Mouse (Mus musculus) limb, embryonic 15.5 days (tissue): ENCODE data around the gene Acat3. TPM values are rescaled to one million over a fixed set of nuclear protein-coding genes. Genes with fewer than 3 reads are reported as not detected.
"Not testable (repeated sequence)": the region's sequence is repeated elsewhere in the genome, so short reads cannot be mapped to it uniquely, and the experiment has no call there.

Source experiments
- ATAC-seq: fragments of 200-750 bp; cut with Nextera tagmentation; 2 replicates; pipeline ENCODE4 v1.8.0; 2017; ENCODE audit warnings: low read depth, moderate TSS enrichment; ENCODE audit not compliant: insufficient number of reproducible peaks, low FRiP score, low TSS enrichment
- H3K27ac ChIP-seq: fragments of 300-500 bp; sonication (generic); 2 replicates; pipeline ENCODE4 v1.5.1; 2015; ENCODE audit warnings: moderate library complexity, mild to moderate bottlenecking, inconsistent platforms
- H3K27me3 ChIP-seq: fragments of 300-500 bp; sonication (generic); 2 replicates; pipeline ENCODE4 v1.6.1; 2015; ENCODE audit warnings: inconsistent platforms
- H3K36me3 ChIP-seq: fragments of 300-500 bp; sonication (generic); 2 replicates; pipeline ENCODE4 v1.6.1; 2015; ENCODE audit warnings: inconsistent platforms
- H3K4me1 ChIP-seq: fragments of 300-500 bp; sonication (generic); 2 replicates; pipeline ENCODE4 v1.6.1; 2015; ENCODE audit warnings: inconsistent platforms
- H3K4me2 ChIP-seq: fragments of 300-500 bp; sonication (generic); 2 replicates; pipeline ENCODE4 v1.6.1; 2015; ENCODE audit warnings: mild to moderate bottlenecking, inconsistent platforms
- H3K4me3 ChIP-seq: fragments of 300-500 bp; sonication (generic); 2 replicates; pipeline ENCODE4 v1.5.1; 2015; ENCODE audit warnings: mild to moderate bottlenecking, inconsistent platforms
- H3K9ac ChIP-seq: fragments of 300-500 bp; sonication (generic); 2 replicates; pipeline ENCODE4 v1.6.1; 2015; ENCODE audit warnings: inconsistent platforms
- H3K9me3 ChIP-seq: fragments of 300-500 bp; sonication (generic); 2 replicates; pipeline ENCODE4 v1.6.1; 2016; ENCODE audit warnings: inconsistent platforms
- WGBS: fragments of 180-500 bp; shearing (Covaris S2); methylation state at CpG from one replicate; pipeline ENCODE4 v1.1.7; 2015; 5-methylcytosine and 5-hydroxymethylcytosine counted together
- polyA plus RNA-seq: library from polyadenylated mRNA; unstranded; fragments of >200 nt; fragmentation: Nextera tagmentation; extraction: Ambion mirVana; gene quantifications from 2 replicates; pipeline ENCODE4 v1.2.1, GENCODE M21; 2015

Acat3 gene
- polyA plus RNA-seq, 1 experiment from 2014 or later = 0.72 TPM

DNA sequence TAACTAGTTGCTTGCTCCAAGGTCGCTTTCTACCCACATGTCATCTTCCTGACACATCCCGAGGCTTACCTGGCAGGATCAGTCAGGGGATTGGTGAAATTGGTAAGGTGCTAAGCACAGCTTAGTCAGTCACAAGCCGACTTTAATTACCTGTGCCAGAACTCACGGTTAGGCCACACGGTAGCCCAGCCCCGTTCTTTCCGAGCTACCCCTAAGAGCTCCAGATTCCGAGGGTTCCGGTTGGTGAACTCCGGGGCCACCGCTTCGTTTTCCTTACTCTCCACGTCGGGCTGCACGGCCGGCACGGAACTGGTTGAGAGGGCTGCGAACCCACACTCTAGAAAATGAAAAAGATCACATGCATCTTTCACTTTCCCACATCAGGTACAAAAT lies 24.9 kb downstream of the Acat3 start, which contains the start of gene Tcp1:
TSS of gene Tcp1 (plus strand) at position 214 of the 393 bp plus-strand sequence.
- 1% methylated on average over 18 of the region's 18 CpGs for WGBS
- Histone ChIP-seq H3K4me3 (peak within 1 kb of the TSS; percentile 88), H3K36me3 (peaks cover 49% of the 10 kb centered on the region), H3K4me1 (peaks cover 14% of the 10 kb centered on the region; the same call in 1 of the 2 replicates), H3K9ac (peak within 1 kb of the TSS; percentile 98), H3K27me3 (no peaks in the 10 kb centered on the region), H3K4me2 (peak within 1 kb of the TSS; percentile 79), H3K27ac (peak within 1 kb of the TSS; percentile 92), H3K9me3 (no peaks in the 10 kb centered on the region)
- ATAC-seq = no peak

DNA sequence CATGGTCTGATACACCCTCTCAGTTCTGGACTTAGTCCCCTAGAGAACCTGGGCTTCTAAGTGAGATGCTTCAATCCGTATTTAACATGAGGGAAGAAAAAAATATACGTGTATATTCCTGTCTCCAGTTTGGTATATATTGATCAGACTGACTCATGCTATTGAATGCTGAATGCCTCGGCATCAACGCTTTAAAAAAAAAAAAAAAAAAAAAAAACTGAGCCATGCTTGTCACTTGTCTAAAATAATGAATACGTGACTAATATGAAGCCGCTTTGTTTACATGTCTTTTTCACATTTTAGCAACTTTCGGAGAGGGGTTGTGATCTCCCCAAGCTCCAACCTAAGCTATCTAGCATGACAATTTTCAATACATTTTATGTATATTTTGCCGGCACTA lies 30.0 kb downstream of the Acat3 start:
- H3K4me2 ChIP-seq = no peak overlapping the region
- H3K27me3 ChIP-seq = no peaks in the 10 kb centered on the region
- no peak for ATAC-seq
- 88% methylated on average over 8 of the region's 8 CpGs for WGBS
- H3K4me1 ChIP-seq = peaks cover 7% of the 10 kb centered on the region; the same call in 1 of the 2 replicates
- peaks cover 38% of the 10 kb centered on the region for H3K36me3 ChIP-seq
- H3K27ac ChIP-seq = no peak overlapping the region
- no peak overlapping the region for H3K9ac ChIP-seq
- no peak overlapping the region for H3K4me3 ChIP-seq
- no peaks in the 10 kb centered on the region for H3K9me3 ChIP-seq

DNA sequence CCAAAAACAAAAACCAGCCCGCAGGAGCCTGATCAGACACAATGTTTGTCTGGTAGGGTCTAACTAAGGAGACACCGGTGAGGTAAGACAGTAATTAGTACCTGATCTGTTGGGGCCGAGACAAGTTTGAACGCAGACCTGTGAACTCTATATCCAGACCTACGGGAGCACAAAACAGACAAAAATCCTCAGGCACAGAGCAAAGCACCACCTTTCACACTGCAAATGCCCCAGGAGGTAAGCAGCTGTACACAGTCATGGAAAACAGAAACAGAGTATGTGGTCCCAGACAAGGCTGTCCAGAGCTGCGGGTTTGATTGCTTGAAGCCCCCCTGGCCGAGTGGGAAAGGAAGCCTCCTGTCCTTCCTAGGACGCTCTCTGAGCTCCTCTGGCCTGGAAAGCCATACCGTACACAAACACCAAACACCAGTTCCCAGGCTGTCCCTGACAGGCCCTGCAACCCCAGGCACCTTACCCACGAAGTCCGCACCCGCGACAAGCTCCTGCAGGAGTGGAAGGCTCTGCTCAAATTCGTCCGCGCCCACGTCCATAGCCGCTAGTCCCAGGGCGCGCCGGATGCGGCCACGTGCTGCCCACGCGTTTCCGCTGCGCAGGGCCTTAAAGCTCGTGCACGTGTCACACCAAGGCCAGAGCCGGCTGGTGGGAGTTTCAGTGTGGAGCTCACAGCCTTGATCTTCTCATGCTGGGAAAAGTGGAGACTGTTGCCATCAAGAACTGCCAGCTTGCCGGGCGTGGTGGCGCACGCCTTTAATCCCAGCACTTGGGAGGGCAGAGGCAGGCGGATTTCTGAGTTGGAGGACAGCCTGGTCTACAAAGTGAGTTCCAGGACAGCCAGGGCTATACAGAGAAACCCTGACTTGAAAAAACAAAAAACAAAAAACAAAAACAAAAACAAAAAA lies 30.8 kb downstream of the Acat3 start, which contains the start of gene Pnldc1:
TSS of gene Pnldc1 (minus strand) at position 870 of the 920 bp plus-strand sequence.
- Histone ChIP-seq H3K27ac (no peak within 1 kb of the TSS), H3K4me3 (no peak within 1 kb of the TSS), H3K4me2 (no peak within 1 kb of the TSS), H3K27me3 (no peaks in the 10 kb centered on the region), H3K36me3 (peaks cover 44% of the 10 kb centered on the region), H3K4me1 (no peaks in the 10 kb centered on the region), H3K9ac (no peak within 1 kb of the TSS), H3K9me3 (no peaks in the 10 kb centered on the region)
- ATAC-seq = no peak
- WGBS = 81% methylated on average over 35 of the region's 35 CpGs

DNA sequence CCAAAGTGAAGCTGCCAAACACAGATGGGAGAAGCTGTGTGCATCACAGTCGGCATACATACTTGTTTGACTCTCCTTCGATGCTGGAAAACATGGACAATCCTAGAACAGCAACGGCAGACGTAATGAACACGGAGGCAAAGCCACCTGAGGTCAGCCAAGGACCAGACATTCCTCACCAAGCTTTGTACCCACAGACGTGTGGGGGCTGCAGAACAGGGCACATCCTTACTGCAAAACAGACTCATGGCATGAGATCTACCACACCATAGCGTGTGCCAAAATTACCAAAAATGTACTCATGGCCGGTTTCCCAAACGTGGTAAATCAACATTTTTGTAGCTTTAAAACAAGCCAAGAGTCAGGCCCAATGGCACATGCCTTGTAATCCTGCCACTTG lies 34.0 kb downstream of the Acat3 start:
- 0 out of 2 replicates have a peak overlapping the region, but pooled peaks have one; percentile 33 for H3K27ac ChIP-seq
- peaks cover 15% of the 10 kb centered on the region for H3K4me1 ChIP-seq
- H3K36me3 ChIP-seq = peaks cover 24% of the 10 kb centered on the region
- H3K4me2 ChIP-seq = no peak overlapping the region
- no peak overlapping the region for H3K9ac ChIP-seq
- WGBS = 83% methylated on average over 9 of the region's 9 CpGs
- H3K4me3 ChIP-seq = no peak overlapping the region
- ATAC-seq = no peak
- no peaks in the 10 kb centered on the region for H3K27me3 ChIP-seq
- H3K9me3 ChIP-seq = no peaks in the 10 kb centered on the region

DNA sequence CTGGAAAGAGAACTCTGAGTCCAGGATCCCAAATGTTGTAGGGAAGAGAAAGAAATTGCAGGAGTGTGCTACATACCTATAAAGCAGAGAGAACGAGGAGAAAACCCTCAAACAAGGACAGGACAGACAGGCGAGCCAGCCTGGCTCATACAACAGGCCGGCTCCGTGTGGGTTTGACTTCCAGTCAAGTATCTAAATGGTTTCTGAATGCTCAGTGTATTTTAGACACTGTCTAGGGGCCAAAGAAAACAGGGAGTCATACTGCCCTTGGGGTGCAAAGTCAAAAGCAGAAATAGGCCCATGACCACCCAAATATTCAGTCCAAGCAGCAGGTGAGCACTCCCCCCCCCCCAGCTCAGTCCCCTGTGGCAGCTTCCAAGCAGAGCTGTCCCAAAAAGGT lies 34.6 kb downstream of the Acat3 start:
- 77% methylated on average over 4 of the region's 4 CpGs for WGBS
- Histone ChIP-seq H3K9ac (no peak overlapping the region), H3K27ac (peak overlapping the region; percentile 33), H3K4me1 (peaks cover 15% of the 10 kb centered on the region), H3K27me3 (no peaks in the 10 kb centered on the region), H3K9me3 (no peaks in the 10 kb centered on the region), H3K4me3 (no peak overlapping the region), H3K4me2 (no peak overlapping the region), H3K36me3 (peaks cover 20% of the 10 kb centered on the region)
- no peak for ATAC-seq

DNA sequence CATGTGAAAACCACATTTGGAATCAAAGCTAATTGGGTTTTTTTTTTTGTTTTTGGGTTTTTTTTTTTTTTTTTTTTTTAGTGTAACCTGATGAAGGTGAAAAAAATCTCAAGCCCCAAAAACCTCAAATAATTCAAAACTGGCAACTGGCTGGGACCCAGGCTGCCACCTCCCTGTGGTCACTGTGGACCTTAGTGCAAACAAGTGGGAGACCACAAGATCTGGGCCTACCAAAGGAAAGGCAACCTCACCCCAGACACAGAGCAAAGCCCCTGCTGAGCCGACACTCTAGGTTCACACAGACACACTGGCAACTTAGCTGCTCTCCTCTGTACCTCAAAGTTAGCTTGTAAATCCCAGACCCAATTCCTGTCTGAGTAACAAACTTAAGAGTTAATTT lies 36.1 kb downstream of the Acat3 start:
- Histone ChIP-seq H3K4me3 (no peak overlapping the region), H3K9me3 (no peaks in the 10 kb centered on the region), H3K27me3 (no peaks in the 10 kb centered on the region), H3K4me2 (no peak overlapping the region), H3K27ac (peak overlapping the region; percentile 83; the same call in 1 of the 2 replicates), H3K9ac (no peak overlapping the region), H3K4me1 (peaks cover 15% of the 10 kb centered on the region), H3K36me3 (peaks cover 14% of the 10 kb centered on the region; the same call in 1 of the 2 replicates)
- 59% methylated on average over 1 of the region's 1 CpGs for WGBS
- no peak for ATAC-seq

DNA sequence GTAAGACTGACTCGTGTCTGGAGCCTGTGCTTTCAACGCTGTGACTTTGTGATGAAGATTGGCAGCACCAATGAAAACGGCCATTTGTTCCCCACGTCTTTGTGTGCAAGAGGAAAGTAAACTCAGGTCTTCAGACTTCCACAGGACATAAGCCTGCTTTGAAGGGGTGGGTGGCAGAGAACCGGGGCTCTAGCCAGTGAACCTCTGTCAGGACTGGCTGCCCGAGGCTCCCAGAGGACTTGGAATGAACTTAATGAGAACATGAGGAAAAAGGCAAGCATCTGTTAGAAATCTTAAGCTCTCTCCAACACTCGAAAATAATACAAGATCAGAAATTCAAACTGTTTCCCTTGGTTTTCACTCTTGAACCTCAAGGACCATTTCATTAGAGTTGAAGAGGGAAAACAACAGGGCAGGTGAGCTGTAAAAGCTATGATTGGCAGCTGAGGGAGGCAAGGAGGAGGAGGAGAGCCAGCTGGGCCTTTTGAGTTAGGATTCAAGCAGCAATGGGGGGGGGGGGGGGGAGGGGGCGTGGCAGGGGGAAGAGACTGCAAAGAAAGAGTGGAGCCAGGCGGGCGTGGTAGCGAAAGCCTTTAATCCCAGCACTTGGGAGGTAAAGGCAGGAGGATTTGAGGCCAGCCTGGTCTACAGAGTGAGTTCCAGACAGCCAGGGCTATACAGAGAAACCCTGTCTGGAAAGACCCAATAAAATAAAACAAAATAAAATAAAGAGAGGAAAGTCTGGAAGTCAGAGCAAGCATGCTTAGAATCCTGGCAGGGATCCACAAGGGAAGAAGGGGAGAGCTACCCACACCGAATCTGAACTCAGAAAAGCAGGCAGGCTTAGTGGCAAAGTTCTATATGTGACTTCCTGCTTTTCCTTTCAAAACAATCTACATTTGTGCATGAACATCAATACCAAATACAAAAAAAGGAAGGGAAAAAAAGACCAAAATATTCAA lies 36.7 kb downstream of the Acat3 start:
- Histone ChIP-seq H3K9ac (no peak overlapping the region), H3K4me2 (no peak overlapping the region), H3K4me1 (peaks cover 15% of the 10 kb centered on the region), H3K4me3 (no peak overlapping the region), H3K27me3 (no peaks in the 10 kb centered on the region), H3K36me3 (peaks cover 17% of the 10 kb centered on the region; the same call in 1 of the 2 replicates), H3K27ac (peak overlapping the region; percentile 83), H3K9me3 (no peaks in the 10 kb centered on the region)
- peak; percentile 49; the same call in 1 of the 2 replicates for ATAC-seq
- 24% methylated on average over 11 of the region's 12 CpGs for WGBS

DNA sequence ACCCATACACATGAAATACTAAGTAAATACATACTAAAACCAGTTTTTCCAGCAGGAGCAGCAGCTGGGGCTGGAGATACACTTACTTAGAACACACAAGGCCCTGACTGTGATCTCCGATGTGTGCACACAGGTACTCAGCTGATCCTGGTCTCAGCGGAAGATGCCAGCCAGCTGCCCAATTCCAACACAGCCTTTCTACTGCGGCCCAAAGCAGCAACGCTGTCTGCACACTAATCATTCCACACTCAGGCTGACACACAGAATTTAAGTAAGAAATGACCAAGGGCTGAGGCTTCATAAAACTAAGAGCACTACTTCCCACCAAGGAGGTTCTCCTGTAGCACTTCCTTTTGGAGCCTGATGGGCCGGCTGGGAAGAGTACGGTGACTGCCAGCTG lies 38.1 kb downstream of the Acat3 start:
- Histone ChIP-seq H3K4me3 (no peak overlapping the region), H3K9ac (no peak overlapping the region), H3K27ac (0 out of 2 replicates have a peak overlapping the region, but pooled peaks have one; percentile 83), H3K4me1 (peaks cover 15% of the 10 kb centered on the region), H3K4me2 (no peak overlapping the region), H3K27me3 (no peaks in the 10 kb centered on the region), H3K36me3 (peaks cover 17% of the 10 kb centered on the region; the same call in 1 of the 2 replicates), H3K9me3 (no peaks in the 10 kb centered on the region)
- WGBS = 90% methylated on average over 6 of the region's 6 CpGs
- no peak for ATAC-seq

DNA sequence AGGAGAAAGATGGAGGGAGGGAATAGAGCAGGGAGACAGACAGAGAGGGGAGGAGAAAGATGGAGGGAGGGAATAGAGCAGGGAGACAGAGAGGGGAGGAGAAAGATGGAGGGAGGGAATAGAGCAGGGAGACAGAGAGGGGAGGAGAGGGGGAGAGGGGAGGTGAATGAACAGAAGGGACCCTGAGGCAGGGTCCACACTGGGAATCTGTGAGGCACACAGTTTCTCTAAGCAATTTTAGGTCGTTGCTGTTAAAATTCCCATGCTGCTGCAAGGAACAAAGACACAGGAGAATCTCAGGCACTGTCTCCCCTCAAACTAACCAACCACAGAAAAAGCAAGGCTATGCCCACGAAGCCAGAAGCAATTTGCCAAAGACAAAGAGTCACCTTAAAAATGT lies 41.8 kb downstream of the Acat3 start:
- H3K9me3 ChIP-seq, H3K4me2 ChIP-seq, ATAC-seq, H3K9ac ChIP-seq, H3K27me3 ChIP-seq, H3K4me3 ChIP-seq: not testable (repeated sequence)
- Histone ChIP-seq H3K36me3 (peaks cover 11% of the 10 kb centered on the region; the same call in 1 of the 2 replicates), H3K4me1 (peaks cover 14% of the 10 kb centered on the region), H3K27ac (peak overlapping the region; percentile 27; the same call in 1 of the 2 replicates)
- WGBS = 35% methylated on average over 2 of the region's 2 CpGs

DNA sequence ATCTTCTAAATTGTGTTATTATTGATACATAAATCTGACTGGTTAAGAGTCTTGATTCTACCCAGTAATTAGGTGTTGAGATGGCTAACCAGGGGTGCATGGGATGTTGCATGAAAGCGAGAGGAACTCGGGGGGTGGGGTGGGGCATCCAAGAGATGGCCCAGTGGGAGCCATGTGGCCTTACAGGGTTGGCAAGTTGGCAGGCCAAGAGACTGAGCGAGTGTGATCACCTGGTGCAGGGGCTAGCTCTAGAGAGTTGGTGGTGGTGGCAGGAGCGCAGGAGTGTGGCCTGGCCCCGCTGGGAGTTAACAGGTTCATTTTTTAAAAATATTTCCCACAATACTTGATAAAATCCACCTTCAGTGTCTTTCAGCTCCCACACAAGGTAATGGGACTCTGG lies 42.7 kb downstream of the Acat3 start:
- Histone ChIP-seq H3K27me3 (no peaks in the 10 kb centered on the region), H3K9ac (no peak overlapping the region), H3K4me3 (no peak overlapping the region), H3K4me1 (peaks cover 5% of the 10 kb centered on the region), H3K27ac (0 out of 2 replicates have a peak overlapping the region, but pooled peaks have one; percentile 18), H3K4me2 (no peak overlapping the region), H3K36me3 (peaks cover 9% of the 10 kb centered on the region; the same call in 1 of the 2 replicates), H3K9me3 (no peaks in the 10 kb centered on the region)
- ATAC-seq = no peak
- 84% methylated on average over 5 of the region's 5 CpGs for WGBS

DNA sequence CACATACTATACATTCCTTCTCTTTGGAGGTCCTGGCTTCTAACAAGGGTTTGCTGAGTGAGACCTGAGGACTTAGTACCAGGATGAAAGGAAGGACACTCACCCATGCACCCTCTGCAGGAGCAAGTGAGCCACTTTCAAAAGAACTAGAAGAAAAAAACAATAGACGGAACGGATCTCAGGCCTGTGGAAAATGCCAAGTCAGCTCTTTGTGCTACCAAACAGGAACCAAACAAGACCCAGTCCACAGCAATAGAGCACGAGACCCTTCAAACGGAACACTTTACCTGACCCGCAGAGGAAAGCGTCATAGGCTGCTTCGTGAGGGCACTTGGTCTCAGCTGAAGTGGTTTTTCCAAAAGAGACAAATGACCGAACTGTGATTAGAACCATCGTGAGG lies 48.4 kb downstream of the Acat3 start:
- H3K9ac ChIP-seq = no peak overlapping the region
- no peak overlapping the region for H3K27ac ChIP-seq
- no peaks in the 10 kb centered on the region for H3K36me3 ChIP-seq
- H3K27me3 ChIP-seq = no peaks in the 10 kb centered on the region
- no peak for ATAC-seq
- H3K9me3 ChIP-seq = no peaks in the 10 kb centered on the region
- peaks cover 6% of the 10 kb centered on the region for H3K4me1 ChIP-seq
- 88% methylated on average over 9 of the region's 9 CpGs for WGBS
- H3K4me2 ChIP-seq = no peak overlapping the region
- no peak overlapping the region for H3K4me3 ChIP-seq
